Mouse (Mus musculus) left cerebral cortex, adult 8-10 months (tissue): Measurements from ENCODE around the gene Tmem238. TPM values are rescaled to one million over a fixed set of nuclear protein-coding genes. Genes with fewer than 3 reads are reported as not detected.

Experiments used
- DNase-seq, 2 experiments: peaks; one replicate each; pipeline ENCODE4 v3.0.0; 2022; ENCODE audit warnings: low spot score in 2 of 2
- total RNA-seq, 4 experiments: library from RNA; stranded (reverse); gene quantifications; 2 replicates each; pipeline ENCODE4 v1.2.4; 2022

Tmem238 gene
- total RNA-seq, 4 experiments from 2014 or later: 3.0 to 4.2 (median 3.1) TPM

GRCm38 (mm10) chr7:4747156-4747899 is 42.1 kb downstream of the Tmem238 start:
- no peak for DNase-seq

DNA sequence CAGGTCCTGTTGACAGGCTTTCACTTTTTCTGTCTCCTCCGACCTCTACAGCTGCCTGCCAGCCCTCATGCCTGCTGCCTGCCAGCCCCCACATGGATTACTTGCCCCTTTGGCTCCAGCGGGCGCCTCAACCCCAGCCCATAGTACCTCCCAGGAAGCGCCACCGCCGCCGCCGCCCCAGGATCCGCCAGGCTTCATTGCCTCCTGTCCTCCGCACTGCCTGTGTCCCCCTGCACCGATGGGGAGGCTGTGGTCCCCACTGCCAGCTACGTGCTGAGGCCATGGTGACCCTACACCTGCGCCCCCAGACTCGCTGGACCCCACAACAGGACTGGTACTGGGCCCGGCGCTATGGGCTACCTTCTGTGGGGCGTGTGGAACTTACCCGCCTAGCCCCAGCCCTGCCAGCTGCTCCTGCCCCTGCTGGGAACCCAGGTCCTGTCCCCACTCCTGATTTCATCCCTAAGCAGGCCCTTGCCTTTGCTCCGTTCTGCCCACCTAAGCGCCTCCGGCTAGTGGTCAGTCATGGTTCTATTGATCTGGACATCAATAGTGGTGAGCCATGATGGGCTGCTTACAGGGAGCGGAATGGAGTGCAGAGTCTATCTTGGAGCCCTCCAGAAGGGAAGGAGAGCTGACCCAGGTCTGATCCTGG is 43.0 kb downstream of the Tmem238 start:
- DNase-seq: no peak

- no peak for DNase-seq
These were observed 44.6 kb downstream of the Tmem238 start for GRCm38 (mm10) chr7:4744886-4745285.

GRCm38 (mm10) chr7:4743354-4743753 is 46.1 kb downstream of the Tmem238 start:
- DNase-seq: no peak

DNA sequence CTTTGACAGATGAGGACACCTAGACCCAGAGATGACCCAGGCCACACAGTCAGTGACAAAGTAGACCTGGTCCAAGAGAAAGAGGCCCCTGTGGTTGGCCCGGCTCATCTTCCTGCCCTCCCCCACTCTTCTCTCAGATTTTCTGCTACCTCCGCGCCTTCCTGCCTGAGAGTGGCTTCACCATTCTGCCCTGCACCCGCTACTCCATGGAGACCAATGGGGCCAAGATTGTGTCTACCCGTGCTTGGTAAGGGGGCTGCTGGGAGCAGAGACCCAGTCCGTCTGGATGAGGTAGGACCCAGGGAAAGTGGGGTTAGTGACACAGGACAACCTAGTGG is 47.0 kb downstream of the Tmem238 start:
- no peak for DNase-seq

- no peak for DNase-seq
These were observed 47.6 kb downstream of the Tmem238 start for GRCm38 (mm10) chr7:4741672-4742481.

GRCm38 (mm10) chr7:4741151-4741550 is 48.3 kb downstream of the Tmem238 start:
- DNase-seq: no peak

- DNase-seq: no peak
These were observed 49.1 kb downstream of the Tmem238 start for GRCm38 (mm10) chr7:4740309-4740727.

- peak; percentile 91 to 100 for DNase-seq
These were observed 49.7 kb downstream of the Tmem238 start, which contains the start of gene Kmt5c for GRCm38 (mm10) chr7:4739544-4740275. Gene Kmt5c (plus strand): TSS chr7:4740115.

GRCm38 (mm10) chr7:4739041-4739543 is 50.4 kb downstream of the Tmem238 start:
- no peak for DNase-seq

Other genes starting within 250 kb of the Tmem238 start
- gene Syt5, start 242.1 kb downstream of the Tmem238 start, total RNA-seq: 100 to 1,000 TPM; 251 to 286 (median 266) TPM
- gene Ptprh, start 185.6 kb downstream of the Tmem238 start, total RNA-seq: 1 to 10 TPM in 3 of 4 experiments, under 1 TPM in 1; 0.79 to 1.7 (median 1.3) TPM
- gene Tmem86b, start 158.2 kb downstream of the Tmem238 start, total RNA-seq: 10 to 100 TPM in 3 of 4 experiments, 1 to 10 TPM in 1; 9.1 to 12.5 (median 12.2) TPM
- 100 to 1,000 TPM; 118 to 128 (median 127) TPM for gene Ppp6r1, start 130.6 kb downstream of the Tmem238 start, total RNA-seq
- 10 to 100 TPM; 83.7 to 95.5 (median 89.4) TPM for gene Hspbp1, start 104.6 kb downstream of the Tmem238 start, total RNA-seq
- gene Brsk1, start 99.1 kb downstream of the Tmem238 start, total RNA-seq: 100 to 1,000 TPM; 377 to 435 (median 401) TPM
- gene Tmem150b, start 64.4 kb downstream of the Tmem238 start, total RNA-seq: under 1 TPM in 2 of 4 experiments, not detected in 2; 0.16 to 0.21 TPM
- 10 to 100 TPM; 22.0 to 31.3 (median 25.3) TPM for gene Kmt5c, start 49.5 kb downstream of the Tmem238 start, total RNA-seq
- gene Cox6b2, start 36.6 kb downstream of the Tmem238 start, total RNA-seq: 1 to 10 TPM; 5.1 to 8.7 (median 6.8) TPM
- gene Fam71e2, start 18.4 kb downstream of the Tmem238 start, total RNA-seq: not detected
- gene Il11, start 6.8 kb downstream of the Tmem238 start, total RNA-seq: under 1 TPM; 0.26 to 0.70 (median 0.39) TPM
- gene Tmem190, start 6.7 kb downstream of the Tmem238 start, total RNA-seq: not detected
- 100 to 1,000 TPM; 329 to 537 (median 413) TPM for gene Rpl28, start 3.2 kb upstream of the Tmem238 start, total RNA-seq
- gene Ube2s, start 22.9 kb upstream of the Tmem238 start, total RNA-seq: 100 to 1,000 TPM; 103 to 130 (median 112) TPM
- gene Shisa7, start 55.0 kb upstream of the Tmem238 start, total RNA-seq: 100 to 1,000 TPM; 105 to 117 (median 110) TPM
- 1 to 10 TPM; 8.3 to 10.0 (median 9.1) TPM for gene Isoc2b, start 80.6 kb upstream of the Tmem238 start, total RNA-seq
- 10 to 100 TPM; 16.1 to 17.7 (median 17.1) TPM for gene Isoc2a, start 87.5 kb upstream of the Tmem238 start, total RNA-seq
- gene Gm36210, start 116.9 kb upstream of the Tmem238 start, total RNA-seq: under 1 TPM in 3 of 4 experiments, not detected in 1; 0.48 to 0.65 (median 0.51) TPM
- gene Zfp628, start 125.6 kb upstream of the Tmem238 start, total RNA-seq: 10 to 100 TPM; 14.7 to 16.8 (median 15.5) TPM
- gene Nat14, start 132.4 kb upstream of the Tmem238 start, total RNA-seq: 100 to 1,000 TPM in 1 of 4 experiments, 10 to 100 TPM in 3; 94.7 to 100 (median 95.8) TPM
- gene Ssc5d, start 136.1 kb upstream of the Tmem238 start, total RNA-seq: 1 to 10 TPM; 2.1 to 3.5 (median 2.6) TPM
- gene Sbk2, start 174.8 kb upstream of the Tmem238 start, total RNA-seq: under 1 TPM; 0.16 to 0.68 (median 0.26) TPM
- 1 to 10 TPM in 3 of 4 experiments, under 1 TPM in 1; 0.88 to 1.3 (median 1.1) TPM for gene Sbk3, start 181.5 kb upstream of the Tmem238 start, total RNA-seq
- 10 to 100 TPM; 23.3 to 31.7 (median 25.0) TPM for gene Zfp579, start 206.5 kb upstream of the Tmem238 start, total RNA-seq
- 1 to 10 TPM; 6.3 to 7.8 (median 6.5) TPM for gene Zfp524, start 224.8 kb upstream of the Tmem238 start, total RNA-seq
- gene Fiz1, start 225.0 kb upstream of the Tmem238 start, total RNA-seq: 10 to 100 TPM; 21.3 to 23.5 (median 23.2) TPM
- gene Gm44973, start 225.8 kb upstream of the Tmem238 start, total RNA-seq: not detected
- 10 to 100 TPM; 33.5 to 38.8 (median 35.8) TPM for gene Zfp865, start 230.7 kb upstream of the Tmem238 start, total RNA-seq
- gene Ccdc106, start 230.9 kb upstream of the Tmem238 start, total RNA-seq: 10 to 100 TPM; 55.7 to 63.0 (median 59.8) TPM
- gene 4632433K11Rik, start 244.5 kb upstream of the Tmem238 start, total RNA-seq: 1 to 10 TPM in 1 of 4 experiments, not detected in 3; 1.5 TPM
- gene Zfp784, start 248.8 kb upstream of the Tmem238 start, total RNA-seq: 1 to 10 TPM; 5.4 to 6.0 (median 5.7) TPM